Mouse (Mus musculus) cerebellum, adult 9-10 months (tissue): ENCODE data around the gene Cdkn1c.

ENCODE experiments used
- DNase-seq: peaks from one replicate; pipeline ENCODE4 v3.0.0; 2022

The Cdkn1c gene

DNA sequence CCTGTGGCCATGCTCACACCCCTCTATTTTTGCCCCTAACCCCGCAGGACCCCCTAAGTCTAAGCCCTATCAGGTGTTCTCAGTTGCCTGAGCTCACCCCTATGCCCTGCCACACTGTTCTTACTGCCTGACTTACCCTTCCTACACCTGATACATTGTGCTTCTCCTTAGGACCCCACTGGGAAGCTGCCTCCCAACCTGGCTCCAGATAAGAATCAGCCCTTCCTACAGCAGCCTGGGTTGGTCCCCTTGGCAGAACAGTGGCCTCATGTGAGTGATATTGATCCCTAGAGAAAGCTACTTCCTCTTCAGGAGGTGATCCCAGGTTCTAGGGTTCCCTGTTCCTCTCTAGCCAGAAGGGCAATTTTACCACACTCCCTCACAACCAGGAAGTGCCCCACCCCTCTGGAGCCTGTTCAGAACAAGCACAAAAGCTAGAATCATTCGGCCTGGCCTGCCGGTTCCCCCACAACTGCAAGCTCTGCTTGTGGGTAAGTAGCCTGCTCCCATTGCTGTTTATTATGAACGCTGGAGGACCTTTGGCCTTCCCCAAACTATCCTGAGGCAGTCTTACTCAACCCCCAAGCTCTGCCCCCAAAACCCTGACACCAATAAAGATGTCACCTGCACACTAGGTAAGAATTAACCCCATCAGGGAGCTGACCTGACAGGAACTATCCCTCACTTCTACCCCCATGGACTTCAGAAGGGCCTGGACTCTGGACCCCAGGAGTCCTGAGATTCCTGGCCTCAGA, 12.7 kb upstream of the Cdkn1c start, which contains the start of gene Slc22a18:
Gene Slc22a18, plus strand, starts transcription at position 390 of the 755 bp plus-strand sequence.
- DNase-seq = no peak

DNA sequence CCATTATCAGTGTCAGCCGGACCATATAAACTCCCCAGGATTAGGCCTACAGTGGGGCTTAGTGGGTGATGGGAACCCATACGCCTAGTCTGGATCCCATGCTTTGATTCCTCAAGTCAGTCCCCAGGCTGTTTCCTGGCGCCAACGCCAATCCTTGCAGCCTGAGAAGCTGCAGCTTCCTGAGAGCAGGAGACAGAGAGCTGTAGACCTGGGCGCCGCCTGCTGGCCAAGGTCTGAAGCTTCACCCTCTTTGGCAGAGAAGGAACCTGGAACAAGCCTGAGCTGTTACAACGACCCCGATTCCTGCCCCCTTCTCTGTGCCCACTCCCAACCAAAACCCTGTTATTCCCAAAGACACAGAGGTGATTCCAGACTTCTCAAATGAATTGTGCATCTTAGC, 9.1 kb upstream of the Cdkn1c start:
- peak; percentile 60 for DNase-seq

DNA sequence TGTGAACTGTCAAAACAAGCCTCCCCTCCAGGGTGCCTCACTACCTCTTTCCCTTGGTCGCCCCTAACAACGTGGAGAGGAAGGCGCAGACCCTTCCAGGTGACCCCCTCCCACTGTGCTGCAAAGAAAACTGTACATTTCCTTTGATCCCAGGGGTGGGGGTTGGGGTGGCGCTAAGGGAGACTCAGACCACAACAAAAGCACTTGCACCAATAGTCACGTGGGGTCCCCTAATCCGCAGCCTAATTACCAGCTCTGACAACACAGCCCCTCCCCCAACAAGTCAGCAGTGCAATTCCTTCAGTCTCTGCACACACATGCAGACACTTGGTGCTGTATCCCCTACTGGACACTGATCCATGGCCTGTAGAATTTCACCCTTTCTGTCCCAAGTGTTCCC, 6.9 kb upstream of the Cdkn1c start:
- no peak for DNase-seq

DNA sequence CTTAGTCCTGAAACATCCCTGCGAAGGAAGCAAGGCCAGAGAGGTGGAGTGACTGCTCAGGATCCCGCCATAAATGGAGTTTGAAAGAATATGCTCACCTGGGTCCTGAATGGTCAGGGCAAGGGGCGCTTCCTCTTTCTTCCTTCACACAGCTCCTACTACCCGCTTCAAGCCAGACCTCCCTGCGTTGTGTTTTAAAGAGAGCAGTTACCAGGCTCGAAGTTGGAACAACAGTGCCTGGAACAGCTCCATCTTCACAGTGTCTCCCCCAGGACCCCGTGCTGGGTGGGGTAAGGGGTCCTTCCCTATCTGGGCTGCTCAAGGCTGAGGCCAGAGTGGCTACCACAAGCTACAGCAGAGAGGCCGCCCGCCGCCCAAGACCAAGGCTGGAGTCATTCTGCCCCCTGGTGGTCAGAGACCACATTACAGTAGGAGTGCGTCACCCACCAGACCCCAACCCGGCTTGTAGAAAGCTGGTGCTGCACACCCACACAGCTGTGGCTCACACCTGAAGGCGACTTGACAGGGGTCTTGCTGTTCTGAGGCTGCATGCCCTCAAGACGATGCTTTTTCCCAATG, 5.3 kb upstream of the Cdkn1c start:
- DNase-seq = peak; percentile 67

DNA sequence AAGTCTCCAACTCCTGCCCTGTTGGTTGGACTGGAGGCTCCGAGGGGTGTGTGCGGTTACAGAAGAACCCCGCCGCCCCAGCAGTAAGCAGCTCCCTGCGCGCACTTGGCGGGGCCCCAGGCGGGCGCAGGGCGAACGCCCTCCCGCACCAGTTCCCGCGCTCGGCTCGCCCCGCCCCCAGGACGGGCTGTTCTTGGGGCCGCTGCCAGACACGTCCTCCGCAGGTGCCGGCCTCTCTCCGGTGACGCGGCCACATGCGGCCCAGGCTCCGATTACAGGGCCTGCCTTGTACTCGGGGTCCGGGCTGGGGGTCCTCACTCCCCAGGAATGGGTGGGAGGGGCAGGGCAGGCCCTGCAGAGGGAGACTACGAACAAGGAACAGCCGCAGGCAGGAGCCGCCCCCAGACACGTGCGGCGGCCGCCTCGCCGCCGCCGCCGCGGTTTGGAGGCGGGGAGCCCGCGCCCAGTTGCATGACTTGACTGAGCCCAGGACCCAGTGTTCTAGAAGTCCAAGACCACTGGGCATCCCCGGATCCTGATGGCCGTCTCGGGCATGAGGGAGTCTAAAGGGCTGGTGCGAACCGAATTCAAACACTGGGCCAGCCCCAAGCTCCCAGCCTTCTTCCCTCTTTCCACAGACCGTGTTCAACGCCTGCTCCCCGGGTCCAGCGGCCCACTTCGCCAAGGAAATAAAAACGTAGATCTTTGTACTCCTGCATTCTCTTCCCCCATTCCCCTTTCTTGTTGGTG, 4.1 kb upstream of the Cdkn1c start:
- no peak for DNase-seq

DNA sequence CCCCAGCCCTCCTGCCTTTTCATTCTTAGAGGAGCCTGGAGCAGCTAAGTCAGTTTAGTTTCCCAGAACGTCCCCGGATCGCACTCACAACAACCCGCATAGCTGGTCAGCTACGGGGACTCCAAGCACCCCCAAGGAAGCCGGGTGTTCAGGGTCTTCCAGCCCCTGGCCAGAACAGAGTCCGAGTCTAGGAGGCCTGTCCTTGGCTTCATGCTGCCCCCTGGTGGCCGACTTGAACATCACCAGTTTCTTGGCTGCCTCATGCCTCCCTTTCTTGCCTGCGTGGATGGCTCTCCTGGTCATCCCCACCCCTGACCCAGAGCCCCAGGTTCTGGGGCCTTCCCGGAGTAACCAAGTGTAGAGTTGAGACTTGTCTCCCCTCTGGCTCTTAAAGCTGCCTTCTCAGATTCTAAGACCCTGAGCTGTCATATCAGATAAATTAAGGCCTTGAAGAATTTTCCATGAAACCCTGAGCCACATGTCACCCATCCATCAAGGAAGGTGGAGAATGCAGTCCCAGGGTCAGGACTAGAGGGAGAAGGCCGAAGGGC, 3.1 kb upstream of the Cdkn1c start:
- DNase-seq = peak; percentile 73

GRCm38 (mm10) chr7:143462516-143462915, 1.7 kb upstream of the Cdkn1c start:
- no peak for DNase-seq

DNA sequence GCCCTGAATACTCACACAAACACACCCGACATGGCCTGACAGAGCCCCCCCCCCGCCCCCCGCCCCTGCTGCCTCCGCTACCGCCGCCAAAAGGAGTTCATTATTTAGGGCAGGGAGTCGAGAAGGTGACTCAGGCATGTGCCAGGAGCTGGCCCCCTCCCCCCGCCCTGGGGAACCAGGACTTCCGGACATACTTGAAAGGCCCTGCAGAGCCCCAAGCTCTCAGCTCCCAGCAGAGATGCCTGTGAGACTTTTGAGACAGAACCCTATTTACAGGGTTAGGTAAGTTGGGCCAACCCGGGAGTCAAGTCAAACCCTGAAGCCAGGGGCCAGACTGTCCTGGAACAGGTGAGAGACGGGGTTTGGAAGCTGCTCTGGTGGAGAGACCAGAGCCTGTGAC, 1.1 kb upstream of the Cdkn1c start:
- no peak for DNase-seq

DNA sequence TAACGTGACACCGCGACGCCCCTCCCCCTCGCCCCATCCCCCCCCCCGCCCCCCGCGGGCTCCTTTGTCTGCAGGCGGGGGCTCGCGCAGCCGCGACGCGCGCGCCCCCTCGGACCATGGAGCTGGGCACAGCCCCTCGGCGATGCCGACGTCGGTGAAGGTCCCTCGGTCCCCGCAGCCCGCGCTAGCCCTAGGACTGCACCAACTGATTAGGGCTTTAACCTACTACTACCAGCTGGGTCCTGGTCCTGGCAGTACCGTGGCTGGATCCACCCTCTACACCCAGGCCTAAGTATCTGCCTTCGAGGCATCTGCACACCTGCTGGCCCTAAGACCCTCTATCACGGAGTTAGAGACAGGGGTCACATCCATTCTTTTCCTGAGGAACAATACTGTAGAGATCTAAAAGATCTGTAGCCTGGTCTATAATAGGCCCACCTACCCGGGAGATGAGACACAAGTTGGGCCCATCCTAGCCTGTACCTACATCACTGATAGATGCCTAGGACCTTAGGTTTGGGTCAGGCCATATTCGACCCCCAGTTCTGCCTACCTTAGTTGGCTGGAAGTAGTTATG, 532 bp upstream of the Cdkn1c start:
- DNase-seq = no peak

GRCm38 (mm10) chr7:143460217-143460834, 524 bp downstream of the Cdkn1c start:
- DNase-seq = no peak

- no peak for DNase-seq
These were observed 1.3 kb downstream of the Cdkn1c start for GRCm38 (mm10) chr7:143459332-143460211.

- DNase-seq = no peak
These were observed 1.9 kb downstream of the Cdkn1c start for GRCm38 (mm10) chr7:143458963-143459331.

GRCm38 (mm10) chr7:143447130-143447529, 13.7 kb downstream of the Cdkn1c start:
- peak; percentile 94 for DNase-seq

- no peak for DNase-seq
These were observed 15.0 kb downstream of the Cdkn1c start for GRCm38 (mm10) chr7:143445651-143446460.

DNA sequence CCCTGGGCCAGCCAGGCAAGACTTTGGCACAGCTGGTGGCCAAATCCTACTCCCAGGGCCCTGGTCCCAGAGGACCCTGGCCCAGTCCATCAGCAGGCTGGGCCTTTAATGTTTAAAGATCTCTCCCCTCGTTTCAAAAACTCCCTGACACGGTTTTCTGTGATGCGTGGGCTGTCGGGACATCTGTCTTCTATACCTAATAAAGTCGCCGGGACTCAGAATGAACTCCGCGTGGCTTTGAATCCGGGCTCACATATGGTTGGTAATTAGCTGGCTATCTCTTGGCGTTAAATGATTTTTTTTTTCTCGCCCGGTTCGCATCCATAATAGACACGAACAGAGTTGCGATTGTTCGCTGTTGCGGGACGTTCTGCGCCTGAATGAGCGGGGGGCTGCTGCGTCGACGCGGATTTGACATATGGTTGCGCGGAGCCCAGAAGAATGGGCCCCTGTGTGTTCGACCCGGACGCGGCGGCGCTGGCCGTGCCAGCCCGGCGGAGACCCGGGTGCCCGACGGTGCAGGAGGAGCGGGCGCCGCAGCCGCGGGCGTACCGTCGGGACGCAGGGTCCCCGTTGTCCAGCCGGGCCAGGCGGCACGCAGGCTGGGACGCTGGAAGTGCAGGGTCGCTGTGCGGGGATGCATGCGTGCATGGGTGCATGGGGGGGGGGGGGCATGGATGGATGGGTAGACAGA, 15.7 kb downstream of the Cdkn1c start:
- DNase-seq = no peak

- DNase-seq = no peak
These were observed 16.3 kb downstream of the Cdkn1c start for GRCm38 (mm10) chr7:143444580-143444954.

DNA sequence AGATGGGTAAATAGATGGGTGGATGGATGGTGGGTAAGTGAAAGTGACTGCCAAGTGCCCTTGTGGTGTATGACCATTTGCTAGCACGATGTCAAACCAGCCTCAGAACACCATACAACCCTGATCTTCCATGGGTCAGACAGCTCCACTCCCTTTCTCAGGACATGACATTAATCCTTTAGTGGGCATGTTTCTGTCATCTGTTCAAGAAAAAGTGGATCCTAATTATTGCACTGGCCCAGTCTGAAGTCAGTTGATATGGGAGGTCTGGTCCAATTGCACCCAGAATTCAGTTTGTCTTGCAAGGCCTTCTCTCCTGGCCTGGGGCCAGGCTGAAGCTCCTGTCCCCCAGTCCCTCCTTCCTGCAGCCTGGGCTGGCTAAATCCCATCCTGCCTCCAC, 21.9 kb downstream of the Cdkn1c start:
- no peak for DNase-seq

GRCm38 (mm10) chr7:143437894-143438581, 22.8 kb downstream of the Cdkn1c start:
- DNase-seq = no peak

- no peak for DNase-seq
These were observed 23.5 kb downstream of the Cdkn1c start for GRCm38 (mm10) chr7:143437231-143437893.
